Mouse (Mus musculus) ES-E14 (cell line): ENCODE data around the gene Slc6a21. TPM values are rescaled to one million over a fixed set of nuclear protein-coding genes. Genes with fewer than 3 reads are reported as not detected.

Experiments
- DNase-seq: peaks from one replicate; pipeline ENCODE4 v3.0.0-alpha.2; 2013; ENCODE audit warnings: low read depth, low spot score
- H3K27ac ChIP-seq: 2 replicates; pipeline ENCODE4 v1.5.1; 2012; ENCODE audit warnings: low read depth, mild to moderate bottlenecking, low read length, moderate library complexity, mixed read lengths; ENCODE audit not compliant: poor library complexity, insufficient read depth, severe bottlenecking
- H3K36me3 ChIP-seq: 2 replicates; pipeline ENCODE4 v1.6.1; 2012; ENCODE audit warnings: mild to moderate bottlenecking, low read length, moderate library complexity, mixed read lengths; ENCODE audit not compliant: control insufficient read depth, poor library complexity, insufficient read depth, severe bottlenecking
- H3K4me1 ChIP-seq, 2 experiments: fragments of 150-350 bp in 1 of 2; sonication (generic) in 1 of 2; 2 replicates each; pipeline ENCODE4 v1.6.1; 2012; ENCODE audit warnings: low read length in 2 of 2, mild to moderate bottlenecking in 1 of 2, mixed read lengths in 1 of 2; ENCODE audit not compliant: control insufficient read depth in 2 of 2, insufficient read depth in 2 of 2, poor library complexity in 1 of 2
- H3K4me3 ChIP-seq, 2 experiments: fragments of 150-350 bp in 1 of 2; sonication (generic) in 1 of 2; 2 replicates each; pipeline ENCODE4 v1.5.1; 2012; ENCODE audit warnings: low read length in 2 of 2, low read depth in 1 of 2, mild to moderate bottlenecking in 1 of 2, mixed read lengths in 1 of 2; ENCODE audit not compliant: insufficient read depth in 1 of 2, poor library complexity in 1 of 2, severe bottlenecking in 1 of 2
- H3K9ac ChIP-seq: 2 replicates; pipeline ENCODE4 v1.6.1; 2012; ENCODE audit warnings: low read depth, mild to moderate bottlenecking, low read length, mixed read lengths; ENCODE audit not compliant: poor library complexity, insufficient read depth, severe bottlenecking
- H3K9me3 ChIP-seq: fragments of 150-350 bp; sonication (generic); 2 replicates; pipeline ENCODE4 v1.6.1; 2012; ENCODE audit warnings: low read depth, mild to moderate bottlenecking, low read length; ENCODE audit not compliant: control insufficient read depth, insufficient read depth
- CHD2 ChIP-seq: IDR thresholded peaks from 2 replicates; pipeline ENCODE4 v1.6.1; 2014; ENCODE audit warnings: mild to moderate bottlenecking, low read depth, low read length, inconsistent platforms
- HCFC1 ChIP-seq: IDR thresholded peaks from 2 replicates; pipeline ENCODE4 v1.6.1; 2012; ENCODE audit warnings: low read length, inconsistent platforms, borderline replicate concordance; ENCODE audit not compliant: insufficient read depth
- MAFK ChIP-seq: IDR thresholded peaks from 2 replicates; pipeline ENCODE4 v1.6.1; 2014; ENCODE audit warnings: mild to moderate bottlenecking, low read depth, low read length, inconsistent platforms; ENCODE audit not compliant: insufficient read depth
- ZC3H11A ChIP-seq: IDR thresholded peaks from 2 replicates; pipeline ENCODE4 v1.6.1; 2012; ENCODE audit warnings: low read depth, mild to moderate bottlenecking, inconsistent platforms, low read length, borderline replicate concordance
- ZNF384 ChIP-seq: IDR thresholded peaks from 2 replicates; pipeline ENCODE4 v1.6.1; 2012; ENCODE audit warnings: low read depth, low read length, inconsistent platforms
- in situ Hi-C, 2 experiments: fragments of 600-800 bp; cut with MboI; formaldehyde crosslinking; loops; one replicate each; pipeline ENCODE4 v1.15.1; 2025; ENCODE audit warnings: low sequenced_read_pairs in 2 of 2, inconsistent platforms in 1 of 2; ENCODE audit not compliant: unreplicated experiment in 2 of 2
- total RNA-seq: library from RNA; depleted of rRNA; stranded (reverse); fragments of 300-350 nt; gene quantifications from 2 replicates; pipeline ENCODE4 v1.2.3, GENCODE M21; 2012

Slc6a21 gene
- total RNA-seq, 1 experiment = 0.67 TPM

- Histone ChIP-seq H3K36me3 (no peaks in the 10 kb centered on the region), H3K9ac (no peak overlapping the region), H3K27ac (no peak overlapping the region), H3K9me3 (no peaks in the 10 kb centered on the region), H3K4me3 (no peak overlapping the region), H3K4me1 (peaks cover 0 to 10% of the 10 kb centered on the region in 2 experiments; a peak in 1 of 4 replicates)
- TF ChIP-seq MAFK (no peak), ZC3H11A (no peak), CHD2 (no peak), ZNF384 (no peak)
- in situ Hi-C loops = no loop called here
- DNase-seq = no peak
Observed at GRCm38 (mm10) chr7:45286486-45286885, 9.2 kb downstream of the Slc6a21 start.

- peaks cover 0 to 3% of the 10 kb centered on the region in 2 experiments; a peak in 2 of 4 replicates for H3K4me1 ChIP-seq
- TF ChIP-seq MAFK = no peak
- TF ChIP-seq HCFC1 = no peak
- TF ChIP-seq ZNF384 = no peak
- no peak for TF ChIP-seq ZC3H11A
- no peak for TF ChIP-seq CHD2
- no peak overlapping the region for H3K4me3 ChIP-seq
- no peak overlapping the region for H3K9ac ChIP-seq
- H3K9me3 ChIP-seq = no peaks in the 10 kb centered on the region
- in situ Hi-C loops = no loop called here
- no peak overlapping the region for H3K27ac ChIP-seq
- H3K36me3 ChIP-seq = no peaks in the 10 kb centered on the region
- DNase-seq = no peak
Observed at GRCm38 (mm10) chr7:45296626-45297025, 19.3 kb downstream of the Slc6a21 start.

- TF ChIP-seq HCFC1 = no peak
- TF ChIP-seq MAFK = no peak
- no peak for TF ChIP-seq CHD2
- TF ChIP-seq ZNF384 = no peak
- TF ChIP-seq ZC3H11A = no peak
- DNase-seq = no peak
- Histone ChIP-seq H3K27ac (no peak overlapping the region), H3K9ac (no peak overlapping the region), H3K4me1 (peaks cover 0 to 3% of the 10 kb centered on the region in 2 experiments; a peak in 2 of 4 replicates), H3K4me3 (no peak overlapping the region), H3K36me3 (no peaks in the 10 kb centered on the region), H3K9me3 (no peaks in the 10 kb centered on the region)
- in situ Hi-C loops = no loop called here
Observed at GRCm38 (mm10) chr7:45297563-45297962, 20.2 kb downstream of the Slc6a21 start.

DNA sequence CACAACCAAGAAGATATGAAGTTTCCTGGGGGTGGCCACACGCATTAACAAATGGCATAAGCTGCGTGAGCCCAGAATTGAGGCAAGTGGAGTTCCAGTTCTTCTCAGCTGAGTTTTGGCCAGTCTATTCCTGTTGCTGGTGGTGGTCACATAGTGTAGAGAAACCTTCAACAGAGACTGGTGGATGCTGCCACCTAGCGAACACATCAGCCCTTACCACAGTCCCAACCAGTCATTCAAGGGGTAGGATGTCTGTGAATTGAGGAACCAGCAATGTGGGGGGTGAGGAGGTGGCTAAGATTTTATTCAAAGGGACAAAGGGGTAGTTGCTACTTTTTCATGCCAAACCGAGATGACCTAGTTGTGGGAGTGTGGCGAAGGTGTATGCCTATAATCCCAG lies 22.4 kb downstream of the Slc6a21 start:
- DNase-seq = peak; percentile 60
- TF ChIP-seq HCFC1 (no peak), CHD2 (no peak), ZNF384 (no peak), MAFK (no peak), ZC3H11A (no peak)
- H3K9ac ChIP-seq = no peak overlapping the region

GRCm38 (mm10) chr7:45300270-45300669 lies 23.0 kb downstream of the Slc6a21 start:
- no peak overlapping the region for H3K27ac ChIP-seq
- no peaks in the 10 kb centered on the region for H3K9me3 ChIP-seq
- no peak for TF ChIP-seq MAFK
- no peak for TF ChIP-seq HCFC1
- no peak for TF ChIP-seq ZC3H11A
- no peak for TF ChIP-seq ZNF384
- no peak for TF ChIP-seq CHD2
- H3K9ac ChIP-seq = no peak overlapping the region
- H3K36me3 ChIP-seq = peaks cover 8% of the 10 kb centered on the region; the same call in 1 of the 2 replicates
- in situ Hi-C loops = no loop called here
- peaks cover 0 to 6% of the 10 kb centered on the region in 2 experiments; a peak in 2 of 4 replicates for H3K4me1 ChIP-seq
- no peak for DNase-seq
- H3K4me3 ChIP-seq = no peak overlapping the region

More for the DNA sequence above, 22.4 kb downstream of the Slc6a21 start:
- Histone ChIP-seq H3K4me3 (no peak overlapping the region), H3K36me3 (peaks cover 8% of the 10 kb centered on the region; the same call in 1 of the 2 replicates), H3K4me1 (peaks cover 0 to 6% of the 10 kb centered on the region in 2 experiments; a peak in 2 of 4 replicates), H3K9me3 (no peaks in the 10 kb centered on the region), H3K27ac (no peak overlapping the region)
- in situ Hi-C loops = no loop called here
